In the genomic region with DNA sequence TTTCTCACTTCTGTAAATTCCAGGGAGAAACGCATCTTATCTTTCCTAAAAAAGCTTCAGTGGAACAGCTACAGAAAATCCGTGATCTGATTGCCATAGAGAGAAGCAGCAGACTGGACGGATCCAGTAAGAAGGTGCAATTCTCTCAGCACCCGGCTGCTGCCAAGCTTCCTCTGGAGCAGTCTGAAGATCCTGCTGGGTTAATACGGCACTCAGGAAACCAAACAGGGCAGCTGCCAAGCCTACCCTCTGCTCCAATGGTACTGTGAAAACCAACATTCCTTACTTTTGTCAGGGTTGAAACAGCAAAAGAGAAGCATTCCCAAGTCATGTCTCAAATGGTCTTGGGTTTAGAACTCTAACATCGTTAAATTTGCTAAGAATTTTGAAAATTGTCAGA, we compare ENCODE assay signal across 12 mouse cellular contexts. TPM values are rescaled to one million over a fixed set of nuclear protein-coding genes. Genes with fewer than 3 reads are reported as not detected.
DNase-seq lines count a peak whose midpoint lies in the region.
"Had no signal": no experiment of that assay in that cellular context is flagged by ENCODE, and none has a peak within 500 bp of the region (broad histone marks: within the 10 kb centered on the region; RNA-seq: fewer than 3 reads in every experiment).

No protein-coding gene starts in this region.

- peak; percentile 13 to 30 for DNase-seq in layer of hippocampus, postnatal 10 days (ENCODE audit: low spot score in 2 of 2)
- DNase-seq in layer of hippocampus, adult 9-10 months (ENCODE audit: low spot score): no peak
- peak; percentile 91 for DNase-seq in brain, adult 2 months (ENCODE audit: low read depth, low spot score)
- peak; percentile 67 for DNase-seq in cerebellum, adult 11 months
- peak; percentile 77 to 83 for DNase-seq in cerebellum, postnatal 25 days
- DNase-seq in adrenal gland, postnatal 36 days: no peak
- no peak for DNase-seq in lung, postnatal 4 days
- DNase-seq: adrenal gland, adult 8-10 months; gastrocnemius, postnatal 36 days; heart, postnatal 36 days; lung, postnatal 10 days; thymus, adult 18-20 months had no signal

RNA-seq across cellular contexts. Expression of gene Oxsm, which starts 10.9 kb away (rescaled TPM):
- total RNA-seq in layer of hippocampus, postnatal 10 days (2021): 10 to 100 TPM in 1 of 2 experiments, 1 to 10 TPM in 1; 9.2 to 10.0 TPM
- 10 to 100 TPM; 15.2 to 24.5 TPM for total RNA-seq in adrenal gland, postnatal 36 days (2021)

RNA-seq across cellular contexts. Expression of gene Ngly1, which starts 11.5 kb away (rescaled TPM):
- 10 to 100 TPM; 35.6 to 38.0 TPM for total RNA-seq in layer of hippocampus, postnatal 10 days (2021)
- total RNA-seq in adrenal gland, postnatal 36 days (2021): 10 to 100 TPM; 44.1 to 59.9 TPM

Comparison
In these comparisons a context has a peak if more than half of its experiments do, and no peak if none do; other contexts are left out.
1. DNase-seq: peak in layer of hippocampus, postnatal 10 days (2 of 2), brain, adult 2 months (single experiment), cerebellum, adult 11 months (single experiment) and cerebellum, postnatal 25 days (2 of 2); none in layer of hippocampus, adult 9-10 months (single experiment), adrenal gland, postnatal 36 days (0 of 2) and lung, postnatal 4 days (0 of 2).